Mouse (Mus musculus) intestine, embryonic 15.5 days (tissue): ENCODE results near the gene Hck. TPM values are rescaled to one million over a fixed set of nuclear protein-coding genes. Genes with fewer than 3 reads are reported as not detected.

Experiments
- ATAC-seq: fragments of 200-750 bp; cut with Nextera tagmentation; 2 replicates; pipeline ENCODE4 v1.8.0; 2017; ENCODE audit warnings: moderate TSS enrichment, moderate library complexity
- H3K27ac ChIP-seq: fragments of 300-500 bp; sonication (generic); 2 replicates; pipeline ENCODE4 v1.5.1; 2015; ENCODE audit warnings: mild to moderate bottlenecking, inconsistent platforms
- H3K27me3 ChIP-seq: fragments of 300-500 bp; sonication (generic); replicated peaks from 2 replicates; pipeline ENCODE4 v1.6.1; 2015; ENCODE audit warnings: inconsistent platforms
- H3K36me3 ChIP-seq: fragments of 300-500 bp; sonication (generic); 2 replicates; pipeline ENCODE4 v1.6.1; 2015; ENCODE audit warnings: inconsistent platforms
- H3K4me1 ChIP-seq: fragments of 300-500 bp; sonication (generic); replicated peaks from 2 replicates; pipeline ENCODE4 v1.6.1; 2015; ENCODE audit warnings: inconsistent platforms
- H3K4me2 ChIP-seq: fragments of 300-500 bp; sonication (generic); replicated peaks from 2 replicates; pipeline ENCODE4 v1.6.1; 2015; ENCODE audit warnings: mild to moderate bottlenecking, inconsistent platforms
- H3K4me3 ChIP-seq: fragments of 300-500 bp; sonication (generic); replicated peaks from 2 replicates; pipeline ENCODE4 v1.5.1; 2015; ENCODE audit warnings: inconsistent platforms
- H3K9ac ChIP-seq: fragments of 300-500 bp; sonication (generic); 2 replicates; pipeline ENCODE4 v1.6.1; 2015; ENCODE audit warnings: inconsistent platforms
- H3K9me3 ChIP-seq: fragments of 300-500 bp; sonication (generic); 2 replicates; pipeline ENCODE4 v1.6.1; 2016; ENCODE audit warnings: inconsistent platforms
- WGBS: fragments of 180-500 bp; shearing (Covaris S2); methylation state at CpG from one replicate; pipeline ENCODE4 v1.1.7; 2015; 5-methylcytosine and 5-hydroxymethylcytosine counted together
- polyA plus RNA-seq: library from polyadenylated mRNA; unstranded; fragments of >200 nt; fragmentation: Nextera tagmentation; extraction: Ambion mirVana; gene quantifications from 2 replicates; pipeline ENCODE4 v1.2.1, GENCODE M21; 2015

Gene Hck
- polyA plus RNA-seq = 5.7 and 6.2 TPM in 2 replicates

DNA sequence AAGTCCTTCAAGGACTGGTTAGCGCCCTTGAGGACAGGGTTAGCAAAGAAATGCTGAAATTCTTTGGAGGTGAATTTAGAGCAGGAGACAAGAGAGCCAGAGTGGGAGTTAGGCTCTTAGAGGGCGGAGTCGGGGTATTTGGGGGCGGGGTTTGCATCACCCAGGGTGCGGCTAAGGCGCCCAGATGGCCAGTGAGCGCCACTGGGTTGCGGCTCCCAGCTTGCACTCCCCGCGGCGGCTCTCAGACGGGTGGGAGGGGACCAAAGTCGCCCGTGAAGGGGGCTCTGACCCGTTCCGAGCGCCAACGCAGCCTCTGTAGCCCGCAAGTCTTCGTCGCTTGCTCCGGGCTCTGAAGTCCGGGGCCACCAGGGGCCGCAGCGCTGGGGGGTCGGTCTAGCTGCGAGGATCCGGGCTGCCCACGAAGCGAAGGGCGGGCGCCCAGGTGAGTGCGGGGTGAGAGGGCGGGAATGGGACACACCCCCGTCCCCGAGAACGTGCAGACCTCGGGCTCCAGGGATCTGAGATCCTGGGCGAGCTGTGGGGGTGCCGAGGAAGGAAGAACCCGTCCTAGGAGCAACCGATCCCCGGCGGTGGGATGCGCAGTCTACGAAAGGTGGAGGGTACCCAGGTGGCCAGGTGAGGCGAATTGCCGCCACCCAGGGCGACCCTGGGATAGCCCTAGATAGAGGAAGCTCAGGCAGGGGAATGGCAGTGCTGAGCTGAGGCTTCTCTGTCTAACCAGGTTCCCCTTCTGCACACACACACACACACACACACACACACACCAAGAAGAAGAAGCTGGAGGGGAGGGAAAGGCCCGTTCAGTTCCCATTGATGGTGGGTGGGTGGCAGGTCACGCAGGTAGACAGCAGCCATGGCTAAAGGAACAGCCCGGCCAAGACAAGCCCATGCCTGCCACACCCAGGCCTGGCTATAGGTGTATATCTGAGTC, at the start of gene Hck:
Hck (plus strand) TSS at position 156 of the 952 bp plus-strand sequence.
- Histone ChIP-seq H3K9me3 (no peaks in the 10 kb centered on the region), H3K4me2 (peak within 1 kb of the TSS; percentile 89), H3K27ac (no peak within 1 kb of the TSS), H3K4me1 (peaks cover 9% of the 10 kb centered on the region; the same call in 1 of the 2 replicates), H3K27me3 (peaks cover 41% of the 10 kb centered on the region), H3K9ac (peak within 1 kb of the TSS; percentile 42; the same call in 1 of the 2 replicates), H3K4me3 (peak within 1 kb of the TSS; percentile 42), H3K36me3 (no peaks in the 10 kb centered on the region)
- ATAC-seq = peak; percentile 88
- WGBS = 3% methylated on average over 52 of the region's 52 CpGs

GRCm38 (mm10) chr2:153060216-153060615, 48.1 kb upstream of the Hck start:
- H3K4me2 ChIP-seq = no peak overlapping the region
- WGBS = 73% methylated on average over 7 of the region's 7 CpGs
- H3K36me3 ChIP-seq = no peaks in the 10 kb centered on the region
- H3K9me3 ChIP-seq = no peaks in the 10 kb centered on the region
- H3K4me1 ChIP-seq = no peaks in the 10 kb centered on the region
- no peaks in the 10 kb centered on the region; the same call in 1 of the 2 replicates for H3K27me3 ChIP-seq
- H3K4me3 ChIP-seq = no peak overlapping the region
- H3K27ac ChIP-seq = no peak overlapping the region
- no peak overlapping the region for H3K9ac ChIP-seq
- no peak for ATAC-seq

DNA sequence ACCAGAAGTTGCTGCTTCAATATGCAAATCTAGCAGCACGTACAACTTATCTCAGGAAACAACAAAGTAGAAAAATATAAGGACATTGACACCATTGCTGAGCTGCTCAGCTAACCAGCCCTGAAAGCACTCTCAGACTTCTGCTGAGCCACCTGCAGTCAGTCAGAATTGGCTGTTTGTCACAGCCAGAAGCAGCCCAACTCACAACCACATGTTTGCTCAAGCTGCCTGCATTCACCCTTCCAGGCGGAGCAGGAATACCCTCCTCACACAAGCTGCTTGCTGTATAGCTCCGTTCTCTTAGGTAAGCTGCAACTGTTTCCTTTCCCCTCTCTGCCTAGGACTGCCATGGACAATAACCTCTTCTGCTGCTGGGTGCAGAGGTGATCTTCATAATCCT, 44.9 kb upstream of the Hck start:
- Histone ChIP-seq H3K4me3 (no peak overlapping the region), H3K27me3 (peaks cover 12% of the 10 kb centered on the region), H3K36me3 (no peaks in the 10 kb centered on the region), H3K4me1 (no peaks in the 10 kb centered on the region), H3K9me3 (no peaks in the 10 kb centered on the region), H3K9ac (no peak overlapping the region), H3K4me2 (no peak overlapping the region), H3K27ac (no peak overlapping the region)
- no peak for ATAC-seq
- 42% methylated on average over 3 of the region's 3 CpGs for WGBS

DNA sequence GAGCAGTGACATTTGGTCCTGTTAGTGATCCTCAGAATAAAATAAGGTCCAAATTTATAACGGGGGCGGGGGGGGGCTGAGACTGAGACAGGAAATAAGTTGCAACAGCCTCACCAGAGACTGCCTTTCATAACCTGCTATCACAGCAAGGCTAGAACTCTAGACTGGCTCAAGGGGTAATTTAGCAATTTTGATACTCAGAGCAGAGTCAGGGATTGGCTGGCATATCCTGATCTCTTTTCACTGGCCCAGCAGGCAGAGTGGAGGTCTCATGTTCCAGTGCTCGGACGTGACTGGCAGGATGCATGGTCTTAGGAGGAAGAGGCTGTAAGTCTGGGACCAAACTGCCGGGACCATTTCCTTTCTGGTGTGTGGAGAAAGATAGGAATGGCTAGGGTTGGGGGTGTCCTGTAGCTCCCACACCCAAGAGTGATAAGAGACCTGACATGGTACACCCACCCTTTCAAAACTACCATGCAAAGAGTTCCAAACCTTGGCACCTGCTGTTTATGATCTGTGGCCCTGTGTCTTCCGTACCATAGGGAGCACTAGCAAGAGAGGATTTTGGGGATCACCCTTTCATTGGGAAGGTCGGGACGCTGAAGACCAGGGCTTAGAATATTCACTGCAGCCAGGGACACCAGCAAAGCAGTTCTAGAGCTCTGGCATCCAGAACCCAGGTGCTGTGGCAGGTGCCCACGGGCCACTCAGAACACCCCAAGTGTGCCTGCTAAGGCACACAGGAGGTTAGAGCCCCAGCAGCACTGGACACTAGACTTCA, 43.9 kb upstream of the Hck start:
- 81% methylated on average over 9 of the region's 9 CpGs for WGBS
- ATAC-seq = no peak
- Histone ChIP-seq H3K4me2 (no peak overlapping the region), H3K9me3 (no peaks in the 10 kb centered on the region), H3K4me1 (no peaks in the 10 kb centered on the region), H3K36me3 (no peaks in the 10 kb centered on the region), H3K27ac (no peak overlapping the region), H3K4me3 (no peak overlapping the region), H3K27me3 (peaks cover 17% of the 10 kb centered on the region), H3K9ac (no peak overlapping the region)

DNA sequence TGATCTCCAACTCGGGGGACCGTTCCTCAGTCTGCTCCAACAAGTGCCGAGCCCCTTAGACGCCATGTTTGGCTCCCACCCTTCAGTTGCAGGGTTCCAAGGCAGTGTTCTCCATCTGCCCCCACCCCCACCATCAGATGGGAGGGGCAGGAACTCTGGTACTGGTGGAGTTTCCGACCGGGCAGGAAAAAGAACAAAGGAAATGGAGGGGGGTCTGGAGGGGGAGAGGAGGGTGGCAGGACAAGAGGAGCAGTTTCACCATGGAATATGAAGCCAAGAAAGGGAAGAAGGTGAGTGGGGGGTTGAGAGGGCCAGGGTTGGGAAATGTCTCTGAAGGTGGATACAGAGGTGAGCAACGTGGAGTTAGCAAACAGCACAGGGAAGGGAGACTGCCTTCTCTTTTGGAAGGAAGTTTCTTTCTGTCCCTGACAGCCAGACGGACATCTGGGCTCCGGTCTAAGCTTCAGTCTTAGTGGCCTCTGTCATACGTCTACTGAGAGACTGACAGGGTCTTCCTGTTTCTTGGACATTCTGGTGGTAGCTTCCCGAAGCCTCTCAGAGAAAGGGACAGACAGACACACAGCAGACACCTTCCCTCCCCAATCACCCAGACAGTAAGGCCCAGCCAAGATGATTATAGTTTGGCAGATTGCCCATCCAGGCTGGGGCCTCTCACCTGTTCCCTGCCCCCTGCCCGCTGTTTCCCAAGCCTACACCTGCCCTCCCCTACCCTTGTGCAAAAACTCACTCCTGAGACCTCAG, 42.3 kb upstream of the Hck start, which contains the start of gene Ccm2l:
Ccm2l (plus strand) TSS at position 209 of the 762 bp plus-strand sequence.
- ATAC-seq = no peak
- H3K9ac ChIP-seq = no peak within 1 kb of the TSS
- peak within 1 kb of the TSS; percentile 17; the same call in 1 of the 2 replicates for H3K4me2 ChIP-seq
- H3K9me3 ChIP-seq = no peaks in the 10 kb centered on the region
- H3K27me3 ChIP-seq = peaks cover 31% of the 10 kb centered on the region
- no peaks in the 10 kb centered on the region for H3K4me1 ChIP-seq
- no peak within 1 kb of the TSS for H3K4me3 ChIP-seq
- 38% methylated on average over 12 of the region's 12 CpGs for WGBS
- no peaks in the 10 kb centered on the region for H3K36me3 ChIP-seq
- 0 out of 2 replicates have a peak within 1 kb of the TSS, but pooled peaks have one; percentile 32 for H3K27ac ChIP-seq

DNA sequence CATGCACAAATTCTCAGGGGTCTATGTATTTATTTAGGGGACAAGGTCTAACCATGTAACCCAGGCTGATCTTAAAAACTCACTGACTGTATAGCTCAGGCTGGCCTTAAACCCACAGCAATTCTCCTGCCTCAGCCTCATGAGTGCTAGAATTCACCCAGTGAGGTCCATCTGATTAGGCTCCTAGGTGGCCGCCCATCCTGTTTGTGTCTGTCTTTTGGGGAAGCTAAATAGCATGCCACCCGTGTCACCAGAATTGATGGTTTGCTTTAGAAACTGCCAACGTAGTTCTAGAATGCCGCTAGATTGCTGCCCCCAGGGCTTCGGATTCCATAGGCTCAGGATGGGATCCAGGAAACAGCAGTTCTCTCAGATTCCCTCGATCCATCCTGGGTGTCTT, 41.3 kb upstream of the Hck start:
- peaks cover 41% of the 10 kb centered on the region for H3K27me3 ChIP-seq
- no peak overlapping the region for H3K9ac ChIP-seq
- no peaks in the 10 kb centered on the region for H3K36me3 ChIP-seq
- H3K4me1 ChIP-seq = peaks cover 7% of the 10 kb centered on the region
- no peak for ATAC-seq
- H3K9me3 ChIP-seq = no peaks in the 10 kb centered on the region
- no peak overlapping the region for H3K4me3 ChIP-seq
- 48% methylated on average over 6 of the region's 6 CpGs for WGBS
- 0 out of 2 replicates have a peak overlapping the region, but pooled peaks have one; percentile 4 for H3K4me2 ChIP-seq
- no peak overlapping the region for H3K27ac ChIP-seq

DNA sequence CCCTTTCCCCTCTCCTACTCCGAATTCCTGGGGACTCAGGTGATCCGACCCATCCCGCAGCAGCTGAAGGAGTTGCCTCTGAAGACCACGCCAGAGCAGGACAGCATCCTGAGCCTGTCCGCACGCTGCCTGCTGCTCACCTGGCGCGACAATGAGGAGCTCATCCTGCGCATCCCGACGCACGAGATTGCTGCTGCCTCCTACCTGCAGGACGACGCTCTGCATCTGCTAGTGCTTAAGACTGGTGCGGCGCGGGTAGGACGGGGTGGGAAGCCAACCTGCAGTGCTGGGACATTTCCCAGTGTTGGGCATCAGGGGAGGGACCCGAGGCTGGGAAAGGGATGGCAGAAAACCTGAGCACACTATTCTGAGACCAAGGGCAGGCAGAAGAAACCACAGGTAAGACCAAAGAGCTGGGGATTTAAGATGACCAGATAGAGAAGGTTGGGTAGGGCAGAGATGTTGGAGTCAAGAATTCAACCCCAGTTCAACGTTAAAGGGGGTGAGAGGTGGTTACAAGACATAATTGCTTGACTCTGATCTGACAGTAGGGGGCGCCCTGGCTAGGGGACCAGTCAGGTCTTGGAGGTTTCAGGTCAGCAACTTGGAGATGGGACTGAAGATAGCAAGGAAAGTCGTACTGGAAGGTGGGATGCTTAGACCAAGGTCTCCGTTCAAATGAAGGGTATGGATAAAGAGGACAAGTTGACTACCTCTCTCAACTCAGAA, 37.3 kb upstream of the Hck start:
- 0 out of 2 replicates have a peak, but pooled peaks have one; percentile 28 for ATAC-seq

GRCm38 (mm10) chr2:153071491-153072184, 36.6 kb upstream of the Hck start:
- H3K9me3 ChIP-seq = no peaks in the 10 kb centered on the region
- peak overlapping the region; percentile 66 for H3K4me2 ChIP-seq
- H3K4me1 ChIP-seq = peaks cover 7% of the 10 kb centered on the region
- no peaks in the 10 kb centered on the region for H3K36me3 ChIP-seq
- peaks cover 67% of the 10 kb centered on the region for H3K27me3 ChIP-seq
- no peak overlapping the region for H3K27ac ChIP-seq
- H3K9ac ChIP-seq = peak overlapping the region; percentile 42
- WGBS = 9% methylated on average over 67 of the region's 67 CpGs
- peak; percentile 31; the same call in 1 of the 2 replicates for ATAC-seq
- H3K4me3 ChIP-seq = peak overlapping the region; percentile 31

More for the DNA sequence above, 37.3 kb upstream of the Hck start:
- Histone ChIP-seq H3K9ac (no peak overlapping the region), H3K4me1 (peaks cover 7% of the 10 kb centered on the region), H3K4me3 (no peak overlapping the region), H3K9me3 (no peaks in the 10 kb centered on the region), H3K27ac (no peak overlapping the region), H3K4me2 (no peak overlapping the region), H3K36me3 (no peaks in the 10 kb centered on the region), H3K27me3 (peaks cover 67% of the 10 kb centered on the region)
- 13% methylated on average over 23 of the region's 23 CpGs for WGBS

GRCm38 (mm10) chr2:153074651-153075050, 33.6 kb upstream of the Hck start:
- Histone ChIP-seq H3K4me3 (no peak overlapping the region), H3K9ac (no peak overlapping the region), H3K36me3 (no peaks in the 10 kb centered on the region), H3K4me2 (no peak overlapping the region), H3K9me3 (no peaks in the 10 kb centered on the region), H3K27ac (no peak overlapping the region), H3K4me1 (peaks cover 7% of the 10 kb centered on the region), H3K27me3 (peaks cover 49% of the 10 kb centered on the region)
- 83% methylated on average over 10 of the region's 10 CpGs for WGBS
- no peak for ATAC-seq

DNA sequence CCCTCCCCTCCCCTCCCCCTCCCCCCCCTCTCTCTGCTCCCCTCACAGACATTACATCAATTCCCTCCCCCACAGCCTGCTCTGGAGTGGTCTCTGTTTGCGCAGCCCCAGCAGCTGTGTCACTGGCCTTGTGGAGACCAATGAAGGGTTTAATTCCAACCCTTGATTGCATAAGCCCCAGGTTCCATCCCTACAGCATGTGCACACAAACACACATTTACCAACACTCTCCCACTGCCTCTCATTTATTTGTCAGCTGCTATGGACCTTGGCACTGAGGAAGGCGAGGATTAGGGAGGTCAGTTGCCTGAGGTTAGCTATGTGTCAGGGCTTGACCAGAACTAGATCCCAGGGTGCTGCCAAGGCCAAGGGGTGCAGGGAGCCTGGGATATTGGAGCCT, 32.3 kb upstream of the Hck start:
- Histone ChIP-seq H3K27ac (no peak overlapping the region), H3K4me1 (peaks cover 7% of the 10 kb centered on the region), H3K4me3 (no peak overlapping the region), H3K4me2 (no peak overlapping the region), H3K27me3 (peaks cover 36% of the 10 kb centered on the region), H3K9me3 (no peaks in the 10 kb centered on the region), H3K36me3 (no peaks in the 10 kb centered on the region), H3K9ac (no peak overlapping the region)
- no peak for ATAC-seq
- WGBS = 47% methylated on average over 2 of the region's 2 CpGs
